Mouse (Mus musculus): ENCODE results near the gene Zfp423. TPM values are rescaled to one million over a fixed set of nuclear protein-coding genes. Genes with fewer than 3 reads are reported as not detected.

Zfp423 gene
- polyA plus RNA-seq, 1 experiment from 2014 or later: 2.1 TPM

DNA sequence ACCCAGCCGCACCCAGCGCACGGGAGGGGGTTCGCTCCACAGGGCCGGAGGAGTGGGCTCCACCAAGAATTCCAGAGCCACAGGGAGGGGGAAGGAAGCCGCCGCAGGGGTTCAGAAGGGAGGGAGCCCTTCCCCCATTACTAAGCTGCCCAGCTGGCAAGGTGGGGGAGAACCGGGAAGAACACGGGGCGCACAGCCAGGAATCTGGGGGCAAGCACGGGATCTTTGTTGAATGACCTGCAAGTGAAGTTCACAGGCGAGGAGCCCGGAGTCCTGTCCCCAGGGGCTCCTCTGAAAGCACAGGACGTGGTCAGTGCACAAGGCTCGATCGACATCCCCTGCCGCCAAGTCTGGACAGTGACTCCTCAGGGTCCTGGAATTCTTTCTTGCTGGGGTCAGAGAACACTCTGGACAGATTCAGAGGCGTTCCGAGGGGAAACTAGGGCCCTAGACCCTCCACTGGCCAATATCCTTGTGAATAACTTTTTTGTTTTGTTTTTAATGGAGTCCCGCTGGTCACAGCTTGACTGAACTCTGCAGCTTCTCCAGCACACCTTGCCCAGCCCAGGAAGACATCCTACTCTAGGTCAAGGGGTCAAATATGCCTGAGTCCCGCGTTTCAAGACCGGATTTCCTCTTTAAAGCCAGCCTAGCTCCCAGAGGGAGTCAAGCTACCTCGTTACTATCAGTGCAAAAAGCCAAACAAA is 15.5 kb upstream of the Zfp423 start:
- 3% methylated on average over 24 of the region's 24 CpGs for WGBS

DNA sequence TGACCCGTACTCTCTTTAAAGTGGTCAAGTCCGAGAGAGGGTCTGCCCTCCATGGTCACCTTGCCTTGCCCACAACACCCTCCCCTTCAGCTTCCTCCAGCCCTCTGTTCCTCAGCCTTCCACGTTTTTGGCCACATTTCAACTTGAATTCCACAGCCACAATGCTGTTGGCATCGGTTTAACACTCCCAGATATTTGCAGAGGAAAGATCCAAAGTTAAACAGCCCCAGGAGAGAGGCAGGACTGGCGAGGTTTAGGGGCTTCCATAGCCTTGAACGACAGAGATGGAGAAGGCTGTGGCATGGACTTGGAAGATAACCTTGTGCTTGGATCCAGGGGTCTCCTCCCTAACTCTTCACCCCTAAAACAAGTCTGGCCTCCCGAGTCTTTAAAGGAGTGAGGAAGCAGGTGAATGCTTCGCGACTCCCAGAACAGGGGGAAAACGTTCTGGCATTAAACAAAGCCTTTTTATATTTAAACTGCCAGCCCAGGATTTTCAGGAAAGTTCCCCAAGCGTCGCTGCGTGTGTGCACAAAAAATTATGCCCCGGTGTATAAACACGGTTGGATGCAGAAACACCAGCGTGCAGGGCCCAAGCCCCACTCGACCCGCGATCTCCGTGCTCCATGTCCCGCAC is 14.8 kb upstream of the Zfp423 start:
- no peaks in the 10 kb centered on the region for H3K36me3 ChIP-seq (ENCODE audit: insufficient read depth, low read length)
- no peaks in the 10 kb centered on the region for H3K9me3 ChIP-seq (ENCODE audit: low read length)
- H3K9ac ChIP-seq (replicated peaks; ENCODE audit: low read depth): no peak overlapping the region
- peak overlapping the region; percentile 6; the same call in 1 of the 2 replicates for H3K4me3 ChIP-seq (ENCODE audit: low read depth, low read length)
- no peak overlapping the region for H3K27ac ChIP-seq (ENCODE audit: low read length)
- peak overlapping the region; percentile 59 for H3K4me2 ChIP-seq (replicated peaks; ENCODE audit: low read depth, low read length)
- 8% methylated on average over 21 of the region's 21 CpGs for WGBS
- H3K4me1 ChIP-seq (ENCODE audit: insufficient read depth, low read depth, low read length): peaks cover 8% of the 10 kb centered on the region; the same call in 1 of the 2 replicates
- DNase-seq (ENCODE audit: low spot score) (no peak), ATAC-seq (no peak)
- TF ChIP-seq CTCF (IDR thresholded peaks at IDR 0.05): no peak
- no peak for TF ChIP-seq EP300 (IDR thresholded peaks at IDR 0.05)
- no peaks in the 10 kb centered on the region for H3K27me3 ChIP-seq (replicated peaks; ENCODE audit: insufficient read depth, low read length)

More for the DNA sequence above, 15.5 kb upstream of the Zfp423 start:
- ATAC-seq (peak; percentile 21), DNase-seq (ENCODE audit: low spot score) (peak; percentile 25)
- peak overlapping the region; percentile 6; the same call in 1 of the 2 replicates for H3K4me3 ChIP-seq (ENCODE audit: low read depth, low read length)
- H3K9me3 ChIP-seq (ENCODE audit: low read length): no peaks in the 10 kb centered on the region
- peak overlapping the region; percentile 59 for H3K4me2 ChIP-seq (replicated peaks; ENCODE audit: low read depth, low read length)
- peaks cover 8% of the 10 kb centered on the region; the same call in 1 of the 2 replicates for H3K4me1 ChIP-seq (ENCODE audit: insufficient read depth, low read depth, low read length)
- H3K27ac ChIP-seq (ENCODE audit: low read length): no peak overlapping the region
- no peaks in the 10 kb centered on the region for H3K27me3 ChIP-seq (replicated peaks; ENCODE audit: insufficient read depth, low read length)
- no peaks in the 10 kb centered on the region for H3K36me3 ChIP-seq (ENCODE audit: insufficient read depth, low read length)
- TF ChIP-seq CTCF (IDR thresholded peaks at IDR 0.05) (no peak), EP300 (IDR thresholded peaks at IDR 0.05) (no peak)
- H3K9ac ChIP-seq (replicated peaks; ENCODE audit: low read depth): no peak overlapping the region; the same call in 1 of the 2 replicates

- DNase-seq (ENCODE audit: low spot score) (no peak), ATAC-seq (no peak)
- Histone ChIP-seq H3K4me2 (replicated peaks; ENCODE audit: low read depth, low read length) (no peak overlapping the region), H3K27ac (ENCODE audit: low read length) (no peak overlapping the region), H3K36me3 (ENCODE audit: insufficient read depth, low read length) (no peaks in the 10 kb centered on the region), H3K4me3 (ENCODE audit: low read depth, low read length) (no peak overlapping the region), H3K9me3 (ENCODE audit: low read length) (no peaks in the 10 kb centered on the region), H3K27me3 (replicated peaks; ENCODE audit: insufficient read depth, low read length) (peaks cover 1% of the 10 kb centered on the region; the same call in 1 of the 2 replicates), H3K9ac (replicated peaks; ENCODE audit: low read depth) (no peak overlapping the region), H3K4me1 (ENCODE audit: insufficient read depth, low read depth, low read length) (no peaks in the 10 kb centered on the region)
- TF ChIP-seq EP300 (IDR thresholded peaks at IDR 0.05) (no peak), CTCF (IDR thresholded peaks at IDR 0.05) (no peak)
- WGBS: 56% methylated on average over 8 of the region's 8 CpGs
These were observed 8.6 kb upstream of the Zfp423 start for GRCm38 (mm10) chr8:87967866-87968620.

- no peaks in the 10 kb centered on the region for H3K36me3 ChIP-seq (ENCODE audit: insufficient read depth, low read length)
- ATAC-seq (no peak), DNase-seq (ENCODE audit: low spot score) (no peak)
- H3K4me1 ChIP-seq (ENCODE audit: insufficient read depth, low read depth, low read length): 0 out of 2 replicates have a peak, but pooled peaks cover 2% of the 10 kb centered on the region
- H3K4me3 ChIP-seq (ENCODE audit: low read depth, low read length): no peak overlapping the region
- no peak overlapping the region for H3K4me2 ChIP-seq (replicated peaks; ENCODE audit: low read depth, low read length)
- H3K9ac ChIP-seq (replicated peaks; ENCODE audit: low read depth): no peak overlapping the region
- TF ChIP-seq EP300 (IDR thresholded peaks at IDR 0.05) (no peak), CTCF (IDR thresholded peaks at IDR 0.05) (no peak)
- peaks cover 9% of the 10 kb centered on the region; the same call in 1 of the 2 replicates for H3K27me3 ChIP-seq (replicated peaks; ENCODE audit: insufficient read depth, low read length)
- no peaks in the 10 kb centered on the region for H3K9me3 ChIP-seq (ENCODE audit: low read length)
- H3K27ac ChIP-seq (ENCODE audit: low read length): no peak overlapping the region
- 55% methylated on average over 2 of the region's 2 CpGs for whole genome bisulfite sequencing
These were observed 7.8 kb upstream of the Zfp423 start for GRCm38 (mm10) chr8:87967057-87967820.

DNA sequence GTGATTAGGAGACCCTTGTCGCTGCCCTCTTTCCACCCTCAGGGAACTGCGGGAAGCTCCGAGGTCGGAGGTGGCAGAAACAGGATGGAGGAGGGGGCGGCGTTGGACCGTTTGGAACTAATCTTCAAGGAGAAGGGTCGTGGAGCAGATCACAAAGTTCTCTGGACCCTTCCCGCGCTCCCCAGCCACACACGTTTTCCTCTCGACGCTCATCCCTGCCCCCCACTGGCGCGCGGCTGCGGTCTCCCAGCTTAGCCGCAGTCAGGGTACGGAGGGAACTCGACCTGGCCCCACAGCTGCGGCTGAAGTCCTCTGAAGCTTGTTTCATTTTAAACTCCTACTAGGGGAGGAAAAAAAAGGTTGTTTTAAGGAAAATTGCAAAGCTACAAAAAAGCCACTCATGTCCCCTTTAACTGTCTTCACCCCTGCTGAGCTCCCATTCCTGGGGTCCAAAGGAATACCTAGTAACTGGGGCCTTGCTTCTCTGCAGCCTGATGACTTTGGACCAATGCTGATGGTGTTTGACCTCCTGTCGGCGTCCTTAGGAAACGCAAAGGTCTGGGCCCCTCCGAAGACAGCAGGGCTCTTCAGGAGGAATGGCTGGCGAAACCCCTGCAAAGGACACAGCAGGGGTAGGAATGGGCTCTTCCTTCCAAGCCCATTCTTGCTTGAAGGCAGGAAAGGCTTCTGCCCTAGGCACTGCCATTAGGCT is 3.3 kb upstream of the Zfp423 start:
- TF ChIP-seq EP300 (IDR thresholded peaks at IDR 0.05) (no peak), CTCF (IDR thresholded peaks at IDR 0.05) (peak; percentile 10; the same call in 1 of the 2 replicates)
- Histone ChIP-seq H3K4me1 (ENCODE audit: insufficient read depth, low read depth, low read length) (peaks cover 13% of the 10 kb centered on the region; the same call in 1 of the 2 replicates), H3K9ac (replicated peaks; ENCODE audit: low read depth) (no peak overlapping the region), H3K36me3 (ENCODE audit: insufficient read depth, low read length) (no peaks in the 10 kb centered on the region), H3K4me3 (ENCODE audit: low read depth, low read length) (peak overlapping the region; percentile 27; the same call in 1 of the 2 replicates), H3K4me2 (replicated peaks; ENCODE audit: low read depth, low read length) (peak overlapping the region; percentile 99), H3K9me3 (ENCODE audit: low read length) (no peaks in the 10 kb centered on the region), H3K27ac (ENCODE audit: low read length) (no peak overlapping the region), H3K27me3 (replicated peaks; ENCODE audit: insufficient read depth, low read length) (peaks cover 25% of the 10 kb centered on the region)
- WGBS: 8% methylated on average over 24 of the region's 26 CpGs
- DNase-seq (ENCODE audit: low spot score): no peak
- ATAC-seq: no peak

Measured in lung, postnatal 0 days (tissue).